Mouse (Mus musculus): ENCODE data around the gene Mybl2. TPM values are rescaled to one million over a fixed set of nuclear protein-coding genes. Genes with fewer than 3 reads are reported as not detected.
"Not testable (repeated sequence)": the region's sequence is repeated elsewhere in the genome, so short reads cannot be mapped to it uniquely, and the experiment has no call there.

Gene Mybl2
- polyA plus RNA-seq (2012; rRNA removed), result 10.5 and 13.0 TPM in 2 replicates

DNA sequence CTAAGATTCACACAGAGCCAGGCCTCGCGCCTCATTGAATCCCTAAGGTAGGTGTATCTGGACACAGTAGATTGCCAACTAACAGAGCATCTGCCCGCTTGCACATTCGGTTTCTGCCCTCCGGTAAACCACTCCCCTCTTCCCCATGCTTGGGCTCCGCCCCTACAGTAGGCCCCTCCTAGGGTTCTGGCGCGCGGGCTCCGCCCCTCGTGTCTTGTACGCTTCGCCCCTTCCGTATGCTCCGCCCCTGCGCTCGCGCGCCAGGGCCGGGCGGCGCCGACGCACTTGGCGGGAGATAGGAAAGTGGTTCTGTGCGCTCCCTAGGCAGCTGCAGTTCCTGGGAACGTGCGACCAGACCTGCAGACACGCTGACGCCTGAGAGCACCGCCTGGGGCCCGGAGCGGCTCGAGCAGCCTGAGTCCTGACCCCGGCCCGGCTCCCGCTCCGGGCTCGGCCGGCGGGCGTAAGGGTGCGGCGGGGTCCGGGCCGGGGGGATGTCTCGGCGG, at the start of gene Mybl2:
Gene Mybl2 (plus strand): TSS at position 353 of the 506 bp plus-strand sequence.
- under 1% methylated on average over 48 of the region's 48 CpGs for WGBS
- peak; percentile 85 for DNase-seq (ENCODE audit: low read depth, low spot score)

DNA sequence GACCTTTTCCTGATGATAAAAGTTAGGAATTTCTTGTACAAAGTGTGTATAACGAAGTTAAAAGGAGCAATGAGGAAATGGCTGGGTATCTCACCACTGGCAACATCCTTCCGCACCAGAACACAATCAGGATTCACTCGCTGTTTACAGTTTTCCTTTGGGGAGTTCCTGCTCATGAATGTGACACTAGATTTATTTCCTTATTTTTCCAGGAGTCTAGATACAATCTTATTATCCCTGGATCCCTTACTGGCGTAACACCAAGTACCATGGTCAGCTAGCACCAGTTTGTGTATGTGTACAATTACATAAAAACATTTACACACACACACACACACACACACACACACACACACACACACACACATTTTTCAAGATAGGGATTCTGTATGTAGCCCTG, 47.2 kb upstream of the Mybl2 start:
- WGBS, result 35% methylated on average over 4 of the region's 4 CpGs
- DNase-seq (ENCODE audit: low read depth, low spot score), result no peak

DNA sequence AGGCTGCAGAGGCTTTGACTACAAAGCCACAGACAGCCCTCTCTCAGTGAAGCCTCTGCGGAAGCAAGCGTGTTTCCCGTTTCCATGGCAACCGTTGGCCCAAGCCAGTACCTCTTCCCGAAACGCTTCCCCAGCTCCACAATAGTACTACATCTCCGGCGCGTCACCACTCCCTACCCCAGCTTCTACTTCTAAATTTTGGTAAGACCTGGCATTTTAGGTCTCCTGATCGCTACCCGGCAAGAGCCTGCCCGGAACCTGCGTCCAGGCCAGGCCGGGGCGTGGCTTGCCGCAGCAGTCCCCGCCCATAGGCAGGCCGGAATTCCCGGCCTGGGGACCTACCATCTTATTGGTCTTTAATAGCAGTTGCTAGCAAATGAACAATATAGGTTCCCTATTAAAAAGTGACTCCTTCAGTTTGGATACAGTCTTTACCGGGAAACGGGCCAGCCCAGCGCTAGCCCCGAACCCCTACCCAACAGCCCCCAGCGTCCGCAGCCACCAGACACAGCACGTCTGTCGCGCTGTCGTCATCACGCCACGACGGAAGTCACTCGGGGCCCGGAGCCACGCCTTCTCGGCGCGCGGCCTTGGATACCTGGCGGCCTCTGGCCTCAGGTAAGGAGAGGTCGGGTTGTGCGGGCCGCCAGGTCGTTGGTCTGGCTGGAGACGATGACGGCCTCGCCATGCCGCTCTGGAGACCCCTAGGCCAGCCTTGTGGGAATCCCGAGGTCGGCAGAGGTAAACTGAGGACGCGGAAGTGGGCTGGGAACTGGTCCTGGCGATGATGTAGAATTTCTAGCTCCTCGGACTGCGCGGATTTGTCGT, 37.4 kb upstream of the Mybl2 start, which contains the start of gene Ift52:
Gene Ift52 (plus strand): TSS at position 439 of the 828 bp plus-strand sequence.
- DNase-seq (ENCODE audit: low read depth, low spot score), result peak; percentile 83
- WGBS, result under 1% methylated on average over 57 of the region's 57 CpGs

DNA sequence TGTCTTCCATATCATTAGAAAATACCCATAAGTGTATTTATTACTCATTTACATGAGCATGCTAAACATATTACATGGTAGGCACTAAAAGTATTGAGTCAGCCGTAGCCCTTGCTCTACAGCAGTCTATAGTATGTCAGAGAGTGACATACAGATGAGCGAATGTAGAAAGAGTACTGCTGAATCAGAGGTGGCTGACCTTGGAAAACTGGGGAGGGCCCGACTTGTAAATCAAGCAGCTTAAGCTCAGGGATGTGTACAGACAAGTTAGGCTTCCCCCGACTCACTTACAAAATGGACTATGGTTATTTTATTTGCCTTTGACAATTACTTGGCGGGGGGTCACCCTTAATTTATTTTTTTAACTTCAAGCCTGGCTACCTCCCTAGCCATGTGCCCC, 23.2 kb upstream of the Mybl2 start:
- DNase-seq (ENCODE audit: low read depth, low spot score), result no peak
- WGBS, result 85% methylated on average over 5 of the region's 5 CpGs

DNA sequence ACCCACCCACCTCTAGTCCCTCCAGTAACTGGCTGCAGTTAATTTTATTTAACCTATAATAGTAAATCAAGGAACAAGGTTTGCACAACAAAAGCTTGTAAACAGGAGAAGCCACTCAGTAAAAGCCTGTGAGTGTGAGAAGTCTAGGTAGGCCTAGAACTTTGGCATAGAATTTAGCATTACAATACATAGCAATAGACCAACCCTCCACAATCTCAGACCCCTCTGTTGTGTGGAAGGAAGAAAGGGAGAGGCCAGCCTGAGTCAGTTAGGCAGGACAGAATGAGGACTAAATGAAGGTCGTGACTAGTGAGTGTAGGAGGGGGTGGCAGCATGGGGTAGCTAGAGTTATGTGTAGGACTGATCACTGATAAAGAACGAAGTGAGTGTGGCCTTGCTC, 22.7 kb upstream of the Mybl2 start:
- 89% methylated on average over 2 of the region's 2 CpGs for WGBS
- no peak for DNase-seq (ENCODE audit: low read depth, low spot score)

DNA sequence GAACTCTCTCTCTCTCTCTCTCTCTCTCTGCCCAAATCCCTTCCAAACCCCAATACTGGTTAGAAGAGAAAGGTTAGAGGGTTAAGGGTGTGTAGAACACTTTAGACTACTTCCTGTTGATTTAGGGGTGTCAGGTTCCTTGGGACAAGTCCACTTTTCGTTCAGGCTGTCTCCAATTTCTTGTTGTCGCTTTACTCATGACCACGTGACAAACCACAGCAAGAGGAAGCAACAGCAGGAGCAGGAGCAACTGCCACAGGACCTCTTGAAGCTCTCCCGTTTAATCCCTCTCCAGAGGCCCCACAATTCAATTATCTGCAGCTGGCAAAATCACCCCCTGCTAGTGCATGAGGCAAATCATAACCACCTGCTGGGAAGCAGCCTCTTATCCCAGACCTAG, 21.9 kb upstream of the Mybl2 start:
- WGBS, result 68% methylated on average over 4 of the region's 4 CpGs
- DNase-seq (ENCODE audit: low read depth, low spot score), result no peak

DNA sequence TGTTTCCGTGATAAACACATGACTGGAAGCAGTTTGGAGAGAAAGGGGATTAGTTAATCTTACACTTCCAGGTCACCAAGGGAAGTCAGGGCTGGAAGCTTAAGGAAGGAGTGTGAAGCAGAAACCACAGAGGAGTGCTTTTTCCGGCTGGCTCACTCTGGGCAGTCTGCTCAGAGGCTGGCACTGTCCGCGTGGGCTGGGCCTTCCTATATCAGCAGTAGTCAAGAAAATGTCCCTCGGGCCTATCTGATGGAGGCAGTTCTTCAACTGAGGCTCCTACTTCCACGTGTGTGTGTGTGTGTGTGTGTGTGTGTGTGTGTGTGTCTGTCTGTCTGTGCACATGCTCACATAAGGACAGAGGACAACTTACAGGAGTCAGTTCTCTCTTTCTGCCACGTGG, 14.5 kb upstream of the Mybl2 start:
- WGBS, result 89% methylated on average over 7 of the region's 7 CpGs
- no peak for DNase-seq (ENCODE audit: low read depth, low spot score)

DNA sequence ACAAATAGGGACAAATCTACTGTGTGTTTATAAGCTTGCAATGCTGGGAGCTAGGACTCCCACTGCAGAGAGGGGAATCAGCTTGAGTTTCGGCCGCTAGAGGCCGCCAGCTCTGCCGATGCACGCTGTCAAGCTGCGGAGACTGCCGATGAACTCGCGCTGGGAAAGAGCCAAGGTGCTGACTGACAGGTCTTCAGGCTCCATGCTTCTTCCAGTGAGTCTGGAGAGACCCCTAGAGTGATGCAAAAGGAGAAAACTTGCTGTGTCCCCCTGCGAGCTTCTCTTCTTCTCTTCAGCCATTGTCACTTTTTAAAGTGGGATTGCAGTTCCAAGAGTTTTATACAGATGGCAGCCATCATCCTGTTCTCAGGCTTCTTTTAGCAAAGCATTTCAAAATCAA, 6.4 kb upstream of the Mybl2 start:
- 3% methylated on average over 10 of the region's 10 CpGs for WGBS
- peak; percentile 29 for DNase-seq (ENCODE audit: low read depth, low spot score)

DNA sequence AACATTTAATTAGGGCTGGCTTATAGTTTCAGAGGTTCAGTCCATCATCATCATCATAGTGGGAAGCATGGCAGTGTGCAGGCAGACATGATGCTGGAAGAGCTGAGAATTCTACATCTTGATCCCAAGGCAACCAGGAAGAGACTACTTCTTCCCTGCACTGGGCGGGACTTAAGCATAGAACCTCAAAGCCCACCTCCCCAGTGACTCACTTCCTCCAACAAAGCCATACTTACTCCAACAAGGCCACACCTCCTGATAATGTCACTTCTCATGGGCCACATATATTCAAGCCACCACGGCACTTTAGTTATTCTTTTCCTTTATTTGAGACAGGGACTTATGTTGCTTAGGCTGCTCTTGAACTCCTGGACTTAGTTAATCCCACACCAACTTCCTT, 5.4 kb upstream of the Mybl2 start:
- WGBS, result 93% methylated on average over 2 of the region's 2 CpGs
- no peak for DNase-seq (ENCODE audit: low read depth, low spot score)

DNA sequence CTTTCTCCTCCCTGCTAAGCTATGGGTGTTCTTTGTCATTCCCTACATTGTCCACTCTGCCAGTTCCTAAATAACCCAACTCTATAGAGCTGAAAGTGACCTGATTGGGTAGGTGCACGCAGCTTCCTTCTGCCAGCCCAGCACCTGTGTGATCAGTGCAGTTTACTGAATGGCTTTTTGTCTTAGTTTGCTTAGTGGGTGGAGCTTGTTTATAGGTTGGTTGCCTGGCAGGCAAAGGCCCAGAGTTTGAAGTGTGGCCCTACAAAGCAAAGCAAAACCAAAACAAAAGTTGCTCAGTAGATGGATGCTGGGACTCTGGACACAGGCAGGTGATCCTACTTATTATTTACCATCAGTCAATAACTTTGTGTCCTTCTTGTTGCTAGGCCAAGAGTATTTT, 2.8 kb upstream of the Mybl2 start:
- DNase-seq (ENCODE audit: low read depth, low spot score), result peak; percentile 63
- WGBS, result 37% methylated on average over 1 of the region's 1 CpGs

DNA sequence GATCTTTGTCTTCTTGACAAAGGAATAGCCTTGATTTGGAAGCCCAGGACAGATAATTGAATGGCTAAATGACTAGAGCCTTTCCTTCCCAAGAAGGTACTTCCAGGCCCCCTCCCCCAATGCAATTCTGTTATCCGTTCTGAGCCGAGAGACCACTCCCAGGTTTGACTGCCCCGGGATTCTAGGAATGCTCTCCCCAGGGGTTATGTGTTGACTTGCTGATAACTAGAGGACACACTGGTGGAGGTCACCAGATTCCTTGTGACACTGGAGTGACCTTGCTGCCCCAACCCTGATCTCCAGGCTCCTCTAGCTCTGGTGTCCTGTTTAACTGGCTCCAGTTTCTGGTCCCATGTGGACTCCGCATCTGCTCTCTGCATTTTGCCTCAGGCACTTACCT, 2.4 kb upstream of the Mybl2 start:
- WGBS, result 50% methylated on average over 4 of the region's 4 CpGs
- DNase-seq (ENCODE audit: low read depth, low spot score), result no peak

DNA sequence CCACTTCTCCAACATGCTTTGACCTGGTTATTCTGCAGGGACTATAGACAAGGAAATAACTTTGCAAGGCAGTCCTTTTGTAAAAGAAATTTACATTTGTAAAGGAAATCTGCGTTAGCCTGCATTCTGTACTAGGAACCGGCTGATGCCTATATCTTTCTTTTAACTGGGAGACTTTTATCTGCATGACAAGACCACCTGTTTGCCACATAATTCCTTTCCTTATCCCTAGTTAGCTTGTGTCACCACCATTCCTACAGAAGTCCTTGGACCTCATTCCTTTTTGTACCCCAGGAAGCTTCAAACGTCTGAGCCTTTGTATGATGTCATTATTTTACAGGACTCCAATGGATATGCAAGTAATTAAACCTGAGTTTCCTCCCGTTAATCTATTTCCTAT, 1.7 kb upstream of the Mybl2 start:
- no peak for DNase-seq (ENCODE audit: low read depth, low spot score)
- WGBS, result 76% methylated on average over 4 of the region's 4 CpGs

DNA sequence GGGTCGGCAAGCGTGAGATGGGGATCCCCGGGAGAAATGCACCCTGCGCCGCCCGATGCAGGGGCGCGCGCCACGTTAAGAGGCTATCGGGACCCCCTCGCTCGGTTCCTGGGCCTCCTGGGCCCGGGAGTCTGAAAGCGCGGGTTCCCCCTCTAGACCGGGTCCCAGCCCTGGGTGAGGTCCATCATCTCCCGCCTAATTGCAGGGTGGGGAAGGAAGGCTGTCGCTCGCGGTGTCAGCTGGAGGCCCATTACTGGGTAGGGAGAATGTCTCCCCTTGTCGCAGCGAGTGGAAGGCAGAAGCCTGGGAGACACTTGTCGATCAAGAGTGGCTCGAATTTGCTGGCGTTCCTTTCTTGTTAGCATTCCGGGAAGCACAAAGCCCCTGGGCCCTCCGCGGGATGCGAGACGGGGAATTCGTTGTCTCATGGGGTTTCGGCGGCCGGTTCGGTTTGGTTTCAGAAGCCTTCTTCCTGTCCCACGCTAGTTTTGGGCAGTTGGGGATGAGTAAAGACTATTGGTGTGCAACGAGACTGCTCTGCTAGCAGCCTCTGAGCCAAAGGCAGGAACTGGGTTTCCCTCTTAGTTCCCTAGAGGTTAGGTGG, 506 bp downstream of the Mybl2 start:
- WGBS, result under 1% methylated on average over 36 of the region's 38 CpGs
- DNase-seq (ENCODE audit: low read depth, low spot score), result no peak

DNA sequence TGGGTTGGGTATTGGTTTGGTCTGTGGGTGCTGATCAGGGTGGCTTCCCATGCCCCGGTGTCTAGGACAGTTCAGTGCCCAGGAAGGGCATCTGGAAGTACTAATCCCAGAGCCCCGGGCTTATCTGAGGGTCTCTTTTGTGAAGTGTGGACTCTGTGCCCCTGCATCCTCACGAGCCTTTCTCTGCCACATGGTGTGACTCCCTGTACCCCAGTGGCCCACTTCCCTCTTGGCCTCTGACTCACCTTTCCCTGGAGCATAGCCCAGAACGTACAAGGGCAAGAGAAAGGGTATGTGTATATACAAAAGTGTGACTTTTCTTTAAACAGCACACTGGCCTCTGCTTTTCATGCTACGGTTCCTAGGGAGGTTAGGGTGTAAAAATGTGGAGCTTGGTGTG, 1.2 kb downstream of the Mybl2 start:
- DNase-seq (ENCODE audit: low read depth, low spot score), result no peak
- WGBS, result 28% methylated on average over 5 of the region's 5 CpGs

DNA sequence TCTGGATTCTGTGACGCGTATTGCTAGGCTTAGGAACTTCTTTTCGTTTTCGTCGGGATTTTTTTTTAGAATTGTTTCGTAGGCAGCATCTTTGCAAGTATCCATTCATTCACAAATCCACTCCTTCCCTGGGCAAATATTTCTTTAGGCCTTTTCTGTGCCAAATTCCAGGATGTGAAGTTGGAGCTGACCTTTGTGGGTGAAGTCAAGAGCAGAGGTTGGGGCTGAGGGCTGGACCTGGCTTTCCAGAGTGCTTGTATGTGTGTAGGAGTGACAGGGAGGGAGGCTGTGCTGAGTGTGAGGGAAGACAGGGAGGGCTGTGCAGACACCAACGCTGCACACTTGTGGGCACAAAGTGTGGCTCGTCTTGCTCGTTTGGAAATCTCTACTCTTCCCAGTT, 2.1 kb downstream of the Mybl2 start:
- 88% methylated on average over 9 of the region's 9 CpGs for WGBS

DNA sequence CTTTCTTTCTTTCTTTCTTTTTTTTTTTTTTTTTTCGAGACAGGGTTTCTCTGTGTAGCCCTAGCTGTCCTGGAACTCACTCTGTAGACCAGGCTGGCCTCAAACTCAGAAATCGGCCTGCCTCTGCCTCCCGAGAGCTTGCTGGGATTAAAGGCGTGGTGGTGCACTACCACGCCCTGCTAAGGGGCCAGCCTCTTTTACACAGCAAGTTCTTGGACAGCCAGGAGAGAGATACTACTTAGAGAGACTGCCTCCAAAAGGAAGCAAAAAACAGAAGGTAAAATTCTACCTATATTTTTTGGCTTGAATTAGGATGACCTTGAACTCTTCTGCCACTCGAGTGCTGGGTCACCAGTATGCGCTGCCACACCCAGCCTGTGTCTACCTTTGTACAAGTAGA, 4.5 kb downstream of the Mybl2 start:
- not testable (repeated sequence) for DNase-seq (ENCODE audit: low read depth, low spot score)
- WGBS, result 81% methylated on average over 7 of the region's 7 CpGs

More for the DNA sequence above, 2.1 kb downstream of the Mybl2 start:
- no peak for DNase-seq (ENCODE audit: low read depth, low spot score)

DNA sequence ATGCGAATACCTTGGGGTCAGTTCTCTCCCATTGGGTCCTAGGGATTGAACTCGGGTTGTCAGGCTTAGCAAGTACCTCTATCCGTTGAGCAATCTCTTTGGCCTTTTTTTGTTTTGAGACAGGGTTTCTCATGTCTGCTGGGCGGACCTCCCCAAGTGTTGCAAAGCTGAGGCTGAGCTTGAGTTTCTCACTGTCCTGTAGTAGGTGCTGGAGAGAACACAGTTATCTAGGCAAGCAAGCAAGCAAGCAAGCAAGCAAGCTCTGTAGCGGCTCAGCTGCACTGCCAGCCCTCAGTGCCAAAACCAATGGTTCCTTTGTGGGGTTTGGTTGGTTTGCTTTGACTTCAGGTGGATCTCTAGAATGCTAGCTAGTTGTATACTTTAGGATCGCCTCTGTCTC, 6.1 kb downstream of the Mybl2 start:
- DNase-seq (ENCODE audit: low read depth, low spot score), result no peak
- 87% methylated on average over 6 of the region's 6 CpGs for WGBS

DNA sequence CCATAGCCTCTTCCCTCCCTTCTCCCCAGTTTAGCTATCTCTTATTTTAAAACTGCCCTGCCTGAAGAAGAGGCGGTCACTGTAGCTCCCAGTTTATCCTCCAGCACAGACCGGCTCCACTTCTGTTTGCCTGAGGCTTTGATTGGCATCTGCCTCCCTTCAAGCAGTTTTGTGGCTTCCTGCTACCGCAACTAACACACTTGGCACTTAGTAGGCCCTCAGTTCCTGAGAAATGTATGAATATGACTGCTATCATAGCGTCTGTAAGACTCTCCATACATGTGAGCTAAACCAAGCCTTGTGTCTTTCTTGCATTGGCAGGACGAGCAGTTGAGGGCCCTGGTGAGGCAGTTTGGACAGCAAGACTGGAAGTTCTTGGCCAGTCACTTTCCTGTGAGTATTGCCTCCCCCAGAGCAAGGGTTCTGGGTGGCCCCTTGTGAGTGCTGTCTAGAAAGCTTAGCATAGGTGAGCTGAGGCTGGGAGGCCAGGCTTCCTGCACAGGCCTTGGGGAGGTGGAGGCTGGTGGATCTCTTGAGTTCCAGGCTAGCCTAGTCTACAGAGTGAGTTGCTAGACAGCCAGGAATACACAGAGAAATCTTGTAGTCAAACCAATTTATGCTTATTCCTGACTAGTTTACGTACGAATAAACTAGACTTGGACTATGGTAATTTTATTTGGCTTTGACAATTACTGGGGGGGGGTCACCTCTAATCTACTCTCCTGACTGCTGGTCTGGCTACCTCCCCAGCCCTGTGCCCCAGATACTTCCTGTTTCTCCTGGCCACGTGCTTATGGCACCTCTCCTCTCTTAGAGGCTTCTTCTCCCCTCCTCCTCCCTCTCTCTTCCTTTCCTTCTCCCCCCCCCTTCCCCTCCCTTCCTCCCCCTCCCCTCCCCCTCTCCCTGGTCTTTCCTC, 7.0 kb downstream of the Mybl2 start:
- 83% methylated on average over 8 of the region's 8 CpGs for WGBS

DNA sequence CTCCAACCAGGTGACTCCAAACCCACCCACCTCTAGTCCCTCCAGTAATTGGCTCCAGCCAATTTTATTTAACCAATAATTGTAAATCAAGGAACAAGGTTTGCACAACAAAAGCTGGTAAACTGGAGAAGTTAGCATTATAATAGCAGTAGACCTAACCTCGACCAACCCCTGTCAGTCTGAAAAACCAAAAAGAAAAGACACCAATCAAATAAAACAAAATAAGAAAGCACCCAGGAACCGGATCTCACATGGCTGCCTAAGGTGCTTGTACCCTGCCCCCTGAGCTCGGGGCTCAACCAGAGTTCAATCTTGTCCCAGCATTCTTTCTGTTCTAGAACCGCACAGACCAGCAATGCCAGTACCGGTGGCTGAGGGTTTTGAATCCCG, 7.6 kb downstream of the Mybl2 start:
- DNase-seq (ENCODE audit: low read depth, low spot score), result no peak
- WGBS, result 87% methylated on average over 6 of the region's 6 CpGs

More for the DNA sequence above, 7.0 kb downstream of the Mybl2 start:
- no peak for DNase-seq (ENCODE audit: low read depth, low spot score)

DNA sequence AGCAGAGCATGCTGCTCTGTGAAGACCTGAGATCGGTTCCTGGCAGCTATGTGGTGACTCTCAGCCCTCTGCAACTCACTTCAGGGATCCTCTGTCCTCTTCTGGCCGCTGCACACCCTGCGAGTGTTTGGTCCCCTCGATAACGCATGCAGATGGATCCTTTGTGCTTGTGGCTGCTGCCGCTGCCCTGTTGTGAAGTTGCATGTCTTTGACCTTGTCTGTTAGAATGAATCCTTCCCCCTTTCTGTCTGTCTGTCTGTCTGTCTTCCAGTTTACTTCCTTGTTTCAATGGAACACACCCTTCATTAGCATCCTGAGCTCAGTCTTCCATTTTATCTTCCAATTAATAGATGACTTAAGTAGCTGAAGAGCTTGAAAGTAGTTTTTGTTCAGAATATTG, 11.8 kb downstream of the Mybl2 start:
- DNase-seq (ENCODE audit: low read depth, low spot score), result no peak
- 93% methylated on average over 6 of the region's 6 CpGs for WGBS

Measured in large intestine, adult 2 months (tissue).